Mouse (Mus musculus) lung, adult 18-20 months (tissue): ENCODE results near the gene Zbtb32.
A peak's percentile ranks its signal among the peaks of the same experiment; 100 is the strongest.

Source experiments
- DNase-seq, 2 experiments: peaks; one replicate each; pipeline ENCODE4 v3.0.0; 2022; ENCODE audit warnings: mixed read lengths in 2 of 2

Zbtb32 gene

GRCm38 (mm10) chr7:30564970-30565571 lies 33.6 kb downstream of the Zbtb32 start, which contains the start of gene Igflr1:
Gene Igflr1, plus strand, starts transcription at chr7:30565427.
- no peak for DNase-seq

GRCm38 (mm10) chr7:30563906-30564280 lies 34.8 kb downstream of the Zbtb32 start:
- DNase-seq, result no peak

- peak; percentile 97 to 98 for DNase-seq
Measured at GRCm38 (mm10) chr7:30563117-30563905, 35.4 kb downstream of the Zbtb32 start, which contains the start of the genes U2af1l4, Gm49396 and Psenen. Gene U2af1l4, plus strand, starts transcription at chr7:30563301. Gene Gm49396, plus strand, starts transcription at chr7:30563344. Gene Psenen, minus strand, starts transcription at chr7:30563627.

- DNase-seq, result no peak
Measured at GRCm38 (mm10) chr7:30562526-30563116, 36.1 kb downstream of the Zbtb32 start.

GRCm38 (mm10) chr7:30560296-30560695 lies 38.4 kb downstream of the Zbtb32 start:
- DNase-seq, result no peak

- DNase-seq, result peak; percentile 99
Measured at GRCm38 (mm10) chr7:30559443-30559954, 39.2 kb downstream of the Zbtb32 start, which contains the start of gene Lin37. Gene Lin37, minus strand, starts transcription at chr7:30559838.

GRCm38 (mm10) chr7:30558656-30559442 lies 39.9 kb downstream of the Zbtb32 start:
- no peak for DNase-seq

GRCm38 (mm10) chr7:30557901-30558514 lies 40.7 kb downstream of the Zbtb32 start:
- no peak for DNase-seq

GRCm38 (mm10) chr7:30556894-30557536 lies 41.7 kb downstream of the Zbtb32 start:
- DNase-seq, result no peak

GRCm38 (mm10) chr7:30553810-30554584 lies 44.7 kb downstream of the Zbtb32 start:
- no peak for DNase-seq

- DNase-seq, result peak in 1 of 2 experiments; percentile 34
Measured at GRCm38 (mm10) chr7:30553021-30553589, 45.6 kb downstream of the Zbtb32 start.

- DNase-seq, result peak; percentile 97 to 99
Measured at GRCm38 (mm10) chr7:30552102-30553020, 46.3 kb downstream of the Zbtb32 start, which contains the start of the genes Hspb6 and Proser3. Gene Hspb6, plus strand, starts transcription at chr7:30552178. Gene Proser3, minus strand, starts transcription at chr7:30552299.

GRCm38 (mm10) chr7:30551445-30552101 lies 47.1 kb downstream of the Zbtb32 start:
- peak in 1 of 2 experiments; percentile 74 for DNase-seq

- no peak for DNase-seq
Measured at GRCm38 (mm10) chr7:30550603-30551002, 48.1 kb downstream of the Zbtb32 start.

- DNase-seq, result no peak
Measured at GRCm38 (mm10) chr7:30549880-30550279, 48.8 kb downstream of the Zbtb32 start.

GRCm38 (mm10) chr7:30544327-30544726 lies 54.4 kb downstream of the Zbtb32 start:
- no peak for DNase-seq

GRCm38 (mm10) chr7:30540572-30540971 lies 58.1 kb downstream of the Zbtb32 start:
- DNase-seq, result no peak
